Mouse (Mus musculus) testis, postnatal 10 days (tissue): Measurements from ENCODE around the gene Emc9.
A peak's percentile ranks its signal among the peaks of the same experiment; 100 is the strongest.

Source experiments
- DNase-seq: peaks from one replicate; pipeline ENCODE4 v3.0.0; 2021; ENCODE audit warnings: low spot score

Emc9 gene

GRCm38 (mm10) chr14:55584702-55585565, at the start of gene Emc9:
Emc9 (minus strand) TSS chr14:55585302.
- peak; percentile 83 for DNase-seq

DNA sequence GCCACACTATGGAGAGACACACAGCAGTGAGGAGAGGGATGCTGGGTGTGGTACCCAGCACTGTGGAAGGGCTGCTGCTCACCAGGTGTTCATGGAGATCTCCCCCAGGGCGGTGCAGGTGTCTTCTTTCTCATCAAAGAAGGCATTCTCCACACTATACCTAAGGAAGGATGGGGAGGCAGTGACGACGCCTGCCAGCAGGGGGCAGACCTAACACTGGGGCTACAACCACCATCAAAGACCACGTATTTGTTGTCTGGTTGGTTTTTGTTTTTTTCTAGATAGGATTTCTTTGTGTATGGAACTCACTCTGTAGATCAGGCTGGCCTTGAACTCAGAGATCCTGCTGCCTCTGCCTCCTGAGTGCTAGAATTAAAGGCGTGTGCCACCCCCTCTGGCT, 44.2 kb upstream of the Emc9 start:
- DNase-seq, result peak; percentile 79

- no peak for DNase-seq
Measured at GRCm38 (mm10) chr14:55628077-55628827, 43.1 kb upstream of the Emc9 start.

GRCm38 (mm10) chr14:55618486-55619195, 33.5 kb upstream of the Emc9 start:
- no peak for DNase-seq

DNA sequence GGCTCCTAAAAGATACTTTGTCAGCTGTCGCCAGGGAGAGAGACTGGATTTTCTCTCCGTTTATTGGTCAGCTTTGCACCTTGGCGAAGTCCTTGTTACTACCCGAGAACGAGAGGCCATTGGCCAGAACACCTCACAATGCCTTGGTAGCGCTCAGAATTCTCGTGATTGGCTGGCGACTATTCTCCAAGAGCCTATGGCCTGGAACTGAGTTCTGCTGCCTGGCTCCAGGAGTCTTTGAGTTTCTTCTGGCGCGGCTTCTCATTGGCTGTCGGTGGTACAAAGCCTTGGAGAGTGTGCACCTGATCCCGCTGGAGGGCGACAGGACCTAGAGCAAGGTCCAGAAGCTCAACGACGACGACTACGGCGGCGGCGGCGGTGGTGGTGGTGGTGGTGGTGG, 32.7 kb upstream of the Emc9 start, which contains the start of gene Rec8:
Gene Rec8, plus strand, starts transcription at position 216 of the 400 bp plus-strand sequence.
- no peak for DNase-seq

DNA sequence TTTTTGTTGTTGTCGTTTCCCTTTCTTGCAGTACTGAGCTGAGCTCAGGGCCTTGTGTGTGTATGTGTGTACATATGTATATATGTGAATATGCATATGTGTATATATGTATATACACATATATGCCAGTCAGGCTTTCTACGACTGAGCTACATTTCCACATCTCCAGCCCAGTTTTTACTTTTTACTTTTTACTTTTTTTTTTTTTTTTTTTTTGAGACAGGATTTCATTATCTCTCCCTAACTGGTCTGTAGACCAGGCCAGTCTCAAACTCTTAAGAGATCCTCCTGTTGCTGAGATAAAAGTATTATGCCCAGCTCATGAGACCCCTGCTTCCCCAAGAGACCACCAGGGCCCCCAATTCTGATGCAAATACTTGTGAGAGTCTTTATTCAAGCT, 31.7 kb upstream of the Emc9 start:
- no peak for DNase-seq

DNA sequence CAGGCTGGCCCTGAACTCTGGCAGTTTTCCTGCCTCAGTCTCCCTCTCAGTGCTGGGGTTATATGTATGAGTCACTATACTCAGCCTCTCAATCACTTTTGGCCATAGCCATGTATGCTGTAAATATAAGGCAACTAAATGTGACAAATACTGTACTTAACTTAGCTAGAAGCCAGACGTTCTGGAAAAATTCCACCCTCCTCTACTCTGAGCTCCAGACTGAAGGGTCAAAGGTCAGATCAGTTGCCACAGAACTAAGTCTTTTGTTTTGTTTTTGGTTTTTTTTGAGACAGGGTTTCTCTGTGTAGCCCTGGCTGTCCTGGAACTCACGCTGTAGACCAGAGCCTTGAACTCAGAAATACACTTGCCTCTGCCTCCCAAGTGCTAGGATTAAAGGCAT, 30.8 kb upstream of the Emc9 start:
- DNase-seq, result no peak

DNA sequence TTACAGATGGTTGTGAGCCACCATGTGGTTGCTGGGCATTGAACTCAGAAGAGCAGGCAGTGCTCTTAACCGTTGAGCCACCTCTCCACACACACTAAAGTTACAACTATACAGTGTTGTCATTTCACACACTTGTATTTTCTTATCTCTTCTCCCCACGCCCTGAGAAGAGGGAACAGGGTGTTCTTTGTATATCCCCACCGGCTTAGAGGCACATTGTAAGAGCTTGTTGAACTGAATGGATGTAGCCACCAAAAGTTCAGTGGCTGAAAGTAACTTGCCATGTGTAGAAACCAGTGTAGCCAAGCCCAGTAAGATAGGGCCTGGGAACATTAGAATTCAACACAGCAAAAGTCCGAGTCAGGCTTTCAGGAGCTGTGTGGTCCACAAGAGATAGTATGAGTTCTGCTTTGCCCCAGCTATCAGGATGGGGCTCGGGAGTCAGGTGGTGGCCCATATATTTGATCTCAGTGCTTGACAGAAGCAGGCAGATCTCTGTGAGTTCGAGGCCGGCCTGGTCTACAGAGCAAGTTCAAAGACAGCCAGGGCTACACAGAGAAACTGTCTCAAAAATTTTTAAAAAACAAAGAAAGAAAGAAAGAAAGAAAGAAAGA, 29.6 kb upstream of the Emc9 start:
- no peak for DNase-seq

GRCm38 (mm10) chr14:55613346-55613745, 28.2 kb upstream of the Emc9 start:
- DNase-seq, result no peak

DNA sequence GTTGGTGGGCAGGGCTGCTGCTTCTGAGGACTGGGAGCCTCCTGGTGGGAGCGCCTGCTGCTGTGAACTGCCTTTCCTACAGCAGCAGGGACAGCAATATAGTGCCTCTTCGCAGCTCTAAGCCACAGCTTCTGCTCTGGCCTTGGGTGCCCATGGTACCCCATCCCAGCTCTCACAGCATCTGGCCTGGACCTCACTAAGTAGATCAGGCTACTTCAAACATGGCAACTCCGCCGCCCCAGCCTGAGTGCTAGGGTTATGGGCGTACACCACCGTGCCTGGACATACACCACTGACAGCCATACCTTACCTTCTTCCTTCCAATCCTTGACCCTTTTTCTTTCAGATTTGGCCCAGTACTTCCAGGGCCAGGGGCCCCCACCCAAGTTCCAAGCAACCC, 23.2 kb upstream of the Emc9 start:
- DNase-seq, result no peak

GRCm38 (mm10) chr14:55605743-55606459, 20.8 kb upstream of the Emc9 start:
- DNase-seq, result no peak

- no peak for DNase-seq
Measured at GRCm38 (mm10) chr14:55604823-55605222, 19.7 kb upstream of the Emc9 start.

DNA sequence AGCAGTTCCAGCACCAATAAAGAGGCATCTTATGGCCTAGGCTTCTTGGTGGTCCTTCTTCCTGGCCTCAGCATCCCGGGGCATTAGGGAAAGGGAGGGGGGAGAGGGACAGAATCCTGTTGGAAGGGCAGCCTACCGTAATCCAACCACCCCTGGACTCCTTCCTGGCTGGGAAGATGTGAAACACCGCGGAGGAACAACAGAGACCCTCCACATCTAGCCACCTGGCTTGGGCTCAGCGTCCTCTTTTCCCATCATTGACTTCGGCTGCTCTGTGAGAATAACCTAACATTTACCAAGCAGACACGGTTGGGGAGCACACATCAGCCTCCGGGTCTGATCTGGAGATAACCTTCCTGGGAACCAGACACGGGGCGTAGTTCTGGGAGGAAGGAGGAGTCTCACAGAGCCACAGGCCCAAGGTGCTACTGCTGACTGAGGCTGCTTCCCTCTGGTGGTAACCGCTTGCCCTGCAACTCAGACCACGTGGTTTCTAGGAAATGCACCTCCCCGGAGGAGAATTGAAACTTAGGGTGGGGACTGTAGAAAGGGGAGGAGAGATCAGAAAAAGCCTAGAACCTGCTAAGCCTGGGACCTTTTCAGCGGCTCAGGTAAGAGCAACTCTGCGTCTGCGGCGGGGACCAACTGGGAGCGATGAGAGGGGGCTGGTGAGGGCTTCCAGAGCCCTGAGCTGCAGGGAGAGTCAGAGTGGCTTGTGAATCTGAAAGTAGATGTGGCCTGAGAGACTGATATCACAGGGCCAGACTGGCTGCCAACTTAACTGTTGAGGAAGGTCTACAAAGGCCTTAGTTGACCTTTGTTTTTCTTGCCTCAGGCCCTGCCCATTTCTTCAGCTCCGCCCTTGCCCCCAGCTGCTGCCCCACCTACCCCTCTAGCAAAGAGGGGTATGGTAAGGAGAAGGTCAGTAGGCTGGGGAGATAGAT, 18.8 kb upstream of the Emc9 start:
- DNase-seq, result peak; percentile 92

- DNase-seq, result no peak
Measured at GRCm38 (mm10) chr14:55603271-55603632, 18.1 kb upstream of the Emc9 start, which contains the start of gene Irf9. Irf9 (plus strand) TSS chr14:55603571.

GRCm38 (mm10) chr14:55598521-55599390, 13.7 kb upstream of the Emc9 start:
- DNase-seq, result no peak

DNA sequence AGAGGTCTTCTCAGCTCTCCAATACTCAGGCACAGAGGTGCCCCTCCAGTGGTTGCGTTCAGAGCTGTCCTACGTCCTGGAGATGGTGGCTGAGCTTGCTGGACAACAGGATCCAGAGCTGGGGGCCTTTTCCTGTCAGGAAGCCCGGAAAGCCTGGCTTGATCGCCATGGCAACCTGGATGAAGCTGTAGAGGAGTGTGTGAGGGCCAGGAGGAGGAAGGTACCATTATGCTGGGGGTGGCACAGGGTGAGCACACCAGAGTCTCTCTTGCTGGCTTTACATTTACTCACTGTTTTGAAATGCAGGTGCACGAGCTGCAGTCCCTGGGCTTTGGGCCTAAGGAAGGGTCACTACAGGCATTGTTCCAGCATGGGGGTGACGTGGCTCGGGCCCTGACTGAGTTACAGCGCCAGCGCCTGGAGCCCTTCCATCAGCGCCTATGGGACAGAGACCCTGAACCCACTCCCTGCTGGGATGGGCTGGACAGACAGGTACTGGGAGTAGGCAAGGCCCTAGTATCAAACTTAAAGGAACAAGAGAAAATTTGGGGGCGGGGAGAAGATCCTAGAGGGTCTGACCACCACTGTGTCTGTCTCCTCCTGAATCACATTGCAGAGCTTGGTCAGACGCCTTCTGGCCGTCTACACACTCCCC, 11.1 kb upstream of the Emc9 start:
- DNase-seq, result no peak

DNA sequence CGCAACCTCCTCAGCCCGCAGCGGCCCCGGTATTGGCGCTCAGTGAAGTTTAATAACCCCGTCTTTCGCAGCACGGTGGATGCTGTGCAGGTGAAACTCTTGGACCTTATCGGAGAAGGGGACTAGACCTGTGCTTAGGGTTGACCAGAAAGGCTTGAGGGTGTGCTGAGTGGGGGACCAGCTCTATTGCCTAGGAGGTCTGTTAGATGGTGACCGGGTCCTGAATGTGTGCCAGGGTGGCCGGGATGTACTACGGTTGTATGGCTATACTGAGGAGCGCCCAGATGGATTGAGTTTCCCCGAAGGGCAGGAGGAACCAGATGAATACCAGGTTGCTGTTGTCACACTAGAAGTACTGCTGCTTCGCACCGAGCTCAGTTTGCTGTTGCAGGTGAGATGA, 7.1 kb upstream of the Emc9 start:
- DNase-seq, result no peak

DNA sequence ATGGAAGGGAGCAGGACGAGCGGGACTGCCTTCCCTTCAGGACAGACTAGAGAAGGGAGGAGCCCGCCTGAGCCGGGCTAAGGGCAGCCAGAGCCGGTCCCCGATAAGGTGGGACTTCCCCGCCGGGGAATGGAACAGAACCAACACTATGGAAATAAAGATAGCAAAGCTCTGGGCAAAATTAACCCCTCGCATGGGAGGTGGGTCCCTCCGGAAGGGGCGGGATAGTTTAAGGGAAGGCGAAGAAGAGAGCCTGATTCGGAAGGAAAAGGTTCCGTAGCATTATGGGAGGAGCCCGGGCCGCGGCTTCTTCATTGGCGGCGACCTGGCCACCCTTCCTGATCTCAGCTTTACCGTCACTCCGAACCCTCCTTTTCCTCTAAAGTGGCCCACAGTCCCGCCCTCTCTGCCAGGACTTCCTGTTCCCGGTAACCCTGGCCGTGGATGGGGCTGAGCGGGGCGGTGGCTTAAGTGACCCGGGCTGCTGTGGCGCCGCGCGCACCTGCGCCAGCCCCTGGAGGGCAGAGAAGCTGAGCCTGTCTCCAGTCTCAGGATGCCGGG, 6.3 kb upstream of the Emc9 start, which contains the start of gene Rnf31:
Gene Rnf31, plus strand, starts transcription at position 378 of the 561 bp plus-strand sequence.
- DNase-seq, result peak; percentile 91
